Mouse (Mus musculus) thymus, adult 2 months (tissue): ENCODE results near the gene Dnaaf1.

ENCODE experiments used
- CTCF ChIP-seq: fragments of 200-500 bp; IDR thresholded peaks from 2 replicates; pipeline ENCODE4 v1.5.1; 2012; ENCODE audit warnings: mild to moderate bottlenecking, control low read depth, low read length, moderate library complexity, borderline replicate concordance; ENCODE audit not compliant: control insufficient read depth, poor library complexity, insufficient read depth; ENCODE audit errors: extremely low read depth
- POLR2A ChIP-seq: fragments of 200-500 bp; IDR thresholded peaks from 2 replicates; pipeline ENCODE4 v1.6.1; 2012; ENCODE audit warnings: mild to moderate bottlenecking, low read length, control low read depth, moderate library complexity; ENCODE audit not compliant: control insufficient read depth, poor library complexity, insufficient read depth; ENCODE audit errors: extremely low read depth

DNA sequence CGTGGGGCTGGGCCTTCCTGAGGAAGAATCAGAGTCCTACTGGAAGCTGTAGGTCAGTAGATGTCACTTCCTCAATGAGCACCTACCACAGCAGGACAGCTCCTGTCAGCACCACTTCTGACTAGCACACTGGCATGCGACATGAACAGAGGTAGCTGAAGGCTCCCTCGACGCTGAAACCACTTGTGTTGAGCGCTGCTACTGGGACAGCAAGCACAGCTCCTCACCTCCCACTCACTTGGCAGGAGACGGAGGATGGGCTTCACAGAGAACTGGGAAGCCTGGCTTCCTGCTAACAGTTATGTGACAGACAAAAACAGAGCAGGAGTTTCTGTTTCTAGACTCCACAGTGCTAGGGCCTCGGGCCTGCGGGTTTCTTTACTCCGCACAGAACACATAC lies 43.1 kb upstream of the Dnaaf1 start:
- TF ChIP-seq CTCF (no peak), POLR2A (no peak)
